Mouse (Mus musculus) MEL (cell line): ENCODE measurements around the gene Ppm1e.

ENCODE experiments used
- CTCF ChIP-seq, 3 experiments: IDR thresholded peaks in 2 of 3; conservative IDR thresholded peaks in 1 of 3; 2 replicates each; pipeline ENCODE4 v1.5.1; 2011 to 2012; ENCODE audit warnings: low read length in 3 of 3, low read depth in 2 of 3, mild to moderate bottlenecking in 2 of 3, improper control_type of control experiment in 1 of 3, inconsistent platforms in 1 of 3, mixed read lengths in 1 of 3, moderate library complexity in 1 of 3; ENCODE audit not compliant: control insufficient read depth in 1 of 3, insufficient read depth in 1 of 3, poor library complexity in 1 of 3, severe bottlenecking in 1 of 3
- ELF1 ChIP-seq: IDR thresholded peaks from 2 replicates; pipeline ENCODE4 v1.6.1; 2014; ENCODE audit warnings: low read depth, mild to moderate bottlenecking, inconsistent platforms, low read length, improper control_type of control experiment, moderate library complexity
- EP300 ChIP-seq, 2 experiments: IDR thresholded peaks; 2 replicates each; pipeline ENCODE4 v1.6.1; 2011; ENCODE audit warnings: improper control_type of control experiment in 2 of 2, low read length in 2 of 2, low read depth in 1 of 2, mild to moderate bottlenecking in 1 of 2
- GATA1 ChIP-seq: IDR thresholded peaks from 2 replicates; pipeline ENCODE4 v1.6.1; 2011; ENCODE audit warnings: low read depth, low read length, improper control_type of control experiment
- HCFC1 ChIP-seq: IDR thresholded peaks from 2 replicates; pipeline ENCODE4 v1.6.1; 2012; ENCODE audit warnings: low read depth, mild to moderate bottlenecking, inconsistent platforms, low read length, improper control_type of control experiment, moderate library complexity
- MAX ChIP-seq: IDR thresholded peaks from 2 replicates; pipeline ENCODE4 v1.6.1; 2011; ENCODE audit warnings: low read length, improper control_type of control experiment
- MYC ChIP-seq: IDR thresholded peaks from 2 replicates; pipeline ENCODE4 v1.6.1; 2011; ENCODE audit warnings: low read depth, mild to moderate bottlenecking, low read length, improper control_type of control experiment, moderate library complexity
- POLR2A ChIP-seq, 2 experiments: IDR thresholded peaks; 2 replicates each; pipeline ENCODE4 v1.6.1; 2011 to 2012; ENCODE audit warnings: low read length in 2 of 2, mild to moderate bottlenecking in 2 of 2, control low read depth in 1 of 2, improper control_type of control experiment in 1 of 2, low read depth in 1 of 2, moderate library complexity in 1 of 2; ENCODE audit not compliant: control insufficient read depth in 1 of 2, insufficient read depth in 1 of 2, poor library complexity in 1 of 2
- POLR2AphosphoS2 ChIP-seq: IDR thresholded peaks from 2 replicates; pipeline ENCODE4 v1.6.1; 2011; ENCODE audit warnings: low read length, improper control_type of control experiment
- POLR2AphosphoS5 ChIP-seq: IDR thresholded peaks from 2 replicates; pipeline ENCODE4 v1.6.1; 2012; ENCODE audit warnings: low read depth, borderline replicate concordance, mild to moderate bottlenecking, inconsistent platforms, low read length, moderate library complexity, mixed read lengths
- TBP ChIP-seq: IDR thresholded peaks from 2 replicates; pipeline ENCODE4 v1.8.0; 2011; ENCODE audit warnings: low read depth, low read length, improper control_type of control experiment
- TCF12 ChIP-seq: IDR thresholded peaks from 2 replicates; pipeline ENCODE4 v1.6.1; 2014; ENCODE audit warnings: low read depth, mild to moderate bottlenecking, inconsistent platforms, low read length, improper control_type of control experiment, moderate library complexity

DNA sequence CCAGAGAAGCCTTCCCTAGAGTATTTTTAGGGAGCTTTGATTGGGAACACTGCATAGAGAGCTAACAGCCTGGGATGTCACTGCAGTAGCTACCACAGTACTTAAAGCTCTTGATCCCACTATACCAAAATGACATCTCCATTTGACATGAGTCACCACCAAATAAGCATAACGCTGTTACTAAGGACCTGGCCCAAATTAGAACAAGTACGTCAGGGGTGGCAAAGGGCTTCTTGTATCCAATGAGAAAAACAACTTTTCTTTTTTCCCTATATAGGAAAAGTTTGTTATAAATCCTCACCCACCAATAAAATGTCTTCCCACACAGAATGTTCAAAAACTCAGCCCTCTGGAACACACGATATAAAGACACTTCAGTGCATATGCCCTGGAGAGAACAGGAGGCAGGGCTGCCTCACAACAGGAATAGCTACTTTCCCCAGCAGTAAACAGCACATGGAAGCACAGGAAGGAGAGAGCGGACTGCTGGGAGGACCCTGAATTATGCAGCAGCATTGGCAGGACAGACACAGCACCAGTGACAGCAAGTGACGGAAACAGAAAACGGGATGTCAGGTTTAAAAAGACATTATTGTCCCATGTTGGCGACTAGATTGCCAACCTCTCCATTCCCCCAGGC is 119.8 kb downstream of the Ppm1e start:
- TF ChIP-seq CTCF (IDR thresholded peaks at IDR 0.05 in 2 of 3, conservative IDR thresholded peaks at IDR 0.05 in 1 of 3; ENCODE audit: control insufficient read depth in 1 of 3, insufficient read depth in 1 of 3, low read depth in 2 of 3, low read length in 3 of 3, poor library complexity in 1 of 3, severe bottlenecking in 1 of 3) (no peak), POLR2A (IDR thresholded peaks at IDR 0.05; ENCODE audit: control insufficient read depth in 1 of 2, insufficient read depth in 1 of 2, low read depth in 1 of 2, low read length in 2 of 2, poor library complexity in 1 of 2) (no peak), POLR2AphosphoS5 (no peak), MAX (no peak), GATA1 (no peak), TCF12 (no peak), EP300 (IDR thresholded peaks at IDR 0.05; ENCODE audit: low read depth in 1 of 2, low read length in 2 of 2) (no peak), POLR2AphosphoS2 (no peak), HCFC1 (no peak), ELF1 (no peak), MYC (no peak), TBP (no peak)
